Mouse (Mus musculus) cerebellum, adult 11 months (tissue): ENCODE data around the gene Mthfr.

ENCODE experiments used
- DNase-seq: peaks from one replicate; pipeline ENCODE4 v3.0.0; 2022

The Mthfr gene

DNA sequence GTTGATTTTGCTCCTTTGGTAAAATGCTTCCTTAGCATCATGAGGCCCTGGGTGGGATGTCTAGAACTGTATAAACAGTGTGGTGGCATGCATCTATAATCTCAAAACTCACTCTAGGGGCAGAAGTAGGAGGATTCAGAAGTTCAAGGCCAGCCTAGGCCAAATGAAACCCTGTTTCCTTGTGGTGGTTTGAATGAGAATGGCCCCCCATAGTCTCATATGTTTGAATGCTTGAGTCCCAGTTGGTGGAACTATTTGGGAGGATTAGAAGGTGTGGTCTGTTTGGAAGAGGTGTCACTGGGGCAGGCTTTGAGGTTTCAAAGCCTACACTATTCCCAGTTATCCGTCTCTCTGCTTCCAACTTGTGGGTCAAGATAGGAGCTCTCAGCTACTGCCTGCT is 52.3 kb downstream of the Mthfr start:
- no peak for DNase-seq

DNA sequence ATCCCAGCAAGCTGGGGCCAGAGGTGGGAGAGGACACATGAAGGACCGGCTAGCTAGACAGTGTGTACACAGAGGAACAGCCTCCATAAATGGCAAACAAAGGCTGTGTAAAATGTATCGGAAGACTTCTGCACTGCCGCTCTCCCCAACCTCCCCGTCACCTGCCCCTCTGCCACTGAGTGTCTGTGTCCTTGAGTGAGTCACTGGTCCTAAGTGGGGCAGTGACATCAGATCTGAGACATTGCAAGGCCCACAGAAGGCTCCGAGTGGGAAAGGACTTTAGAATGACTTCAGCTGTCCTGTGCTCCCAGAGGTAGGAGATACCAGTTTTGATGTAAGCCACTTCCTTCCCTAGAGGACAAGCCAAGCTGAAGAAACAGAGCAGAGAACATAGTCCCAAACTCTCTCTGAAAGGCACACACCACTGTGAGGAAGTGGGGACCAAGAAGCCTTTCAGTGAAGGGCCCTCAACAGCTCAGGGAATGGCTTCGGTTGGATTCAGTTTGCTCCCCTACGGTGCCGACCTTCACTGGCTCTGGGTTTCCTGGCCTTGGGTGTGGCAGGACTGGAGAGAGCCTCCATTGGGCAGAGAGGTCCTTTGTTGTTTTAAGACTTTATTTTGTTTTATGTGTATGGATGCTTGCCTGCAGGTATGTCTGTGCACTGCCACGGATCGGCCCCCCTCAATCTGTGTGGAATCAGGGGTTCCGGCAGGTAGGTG is 53.8 kb downstream of the Mthfr start:
- no peak for DNase-seq

DNA sequence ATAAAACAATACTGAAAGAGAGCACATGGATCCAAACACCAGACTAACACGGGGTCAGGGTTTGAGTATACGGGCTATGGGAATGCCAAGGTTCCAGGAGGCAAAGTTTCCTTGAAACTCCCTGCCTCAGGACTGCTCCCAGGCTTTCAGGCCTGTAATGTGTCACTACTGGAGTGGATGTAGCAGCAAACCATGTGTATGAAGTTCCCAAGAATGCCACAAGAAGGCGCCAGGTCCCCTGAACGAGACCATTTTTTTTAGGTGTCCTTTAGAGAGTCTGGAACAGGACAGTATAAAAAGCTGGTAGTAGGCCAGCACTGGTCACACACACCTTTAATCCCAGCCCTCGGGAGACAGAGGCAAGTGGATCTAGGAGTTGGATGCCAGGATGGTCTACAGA is 55.3 kb downstream of the Mthfr start:
- no peak for DNase-seq

DNA sequence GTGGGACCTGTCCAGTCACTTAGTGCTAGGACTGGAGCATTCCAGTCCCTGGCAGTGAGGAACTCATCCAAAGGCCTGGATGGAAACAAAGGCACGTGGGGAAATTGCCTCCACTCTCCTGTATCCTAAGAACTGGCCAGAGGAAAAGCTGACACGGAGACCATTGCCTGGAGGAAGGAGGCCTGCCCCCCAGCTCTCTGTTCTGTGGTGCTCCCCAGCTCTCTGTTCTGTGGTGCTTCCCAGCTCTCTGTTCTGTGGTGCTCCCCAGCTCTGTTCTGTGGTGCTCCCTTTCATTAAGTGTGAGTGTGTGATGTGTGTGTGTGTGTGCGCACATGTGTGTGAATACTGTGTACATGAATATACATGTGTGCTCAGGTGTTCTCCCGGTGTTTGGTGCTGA is 56.2 kb downstream of the Mthfr start:
- DNase-seq, result no peak

DNA sequence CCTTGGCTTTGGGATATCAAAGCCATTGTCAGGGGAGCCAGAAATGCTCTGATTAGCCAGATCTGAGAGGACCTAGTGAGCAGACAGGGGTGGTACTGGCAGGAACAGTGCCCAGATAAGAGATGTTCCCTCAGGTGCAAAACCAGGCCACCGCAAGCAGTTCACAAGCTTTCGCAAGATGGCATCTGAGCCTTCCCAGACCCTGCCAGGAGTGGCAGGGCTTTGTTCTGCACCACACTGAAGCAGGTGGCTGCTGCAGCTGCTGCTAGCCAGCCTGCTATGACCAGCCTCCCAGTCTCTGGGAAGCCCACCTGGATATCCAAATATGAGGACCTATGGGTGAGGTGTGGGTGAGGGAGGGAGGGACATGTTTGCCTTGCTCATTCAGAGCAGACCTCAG is 59.1 kb downstream of the Mthfr start:
- DNase-seq, result no peak

DNA sequence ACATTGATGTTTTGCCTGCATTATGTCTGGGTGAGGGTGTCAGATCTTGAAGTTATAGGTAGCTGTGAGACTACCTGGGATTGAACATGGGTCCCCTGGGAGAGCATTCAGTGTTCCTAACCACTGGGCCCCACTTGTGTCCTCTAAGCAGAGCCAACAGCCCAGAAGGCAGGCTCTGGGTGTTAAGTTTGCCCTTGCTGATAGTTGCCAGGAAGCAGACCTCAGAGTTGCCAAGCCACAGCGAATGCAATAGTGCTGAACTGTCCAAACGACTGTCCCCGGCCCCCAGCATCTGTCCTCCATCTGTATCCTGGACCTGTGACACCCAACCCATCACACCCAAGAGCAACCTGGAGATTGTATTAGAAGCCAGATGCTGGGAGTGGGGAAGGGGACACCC is 59.8 kb downstream of the Mthfr start:
- DNase-seq, result no peak

DNA sequence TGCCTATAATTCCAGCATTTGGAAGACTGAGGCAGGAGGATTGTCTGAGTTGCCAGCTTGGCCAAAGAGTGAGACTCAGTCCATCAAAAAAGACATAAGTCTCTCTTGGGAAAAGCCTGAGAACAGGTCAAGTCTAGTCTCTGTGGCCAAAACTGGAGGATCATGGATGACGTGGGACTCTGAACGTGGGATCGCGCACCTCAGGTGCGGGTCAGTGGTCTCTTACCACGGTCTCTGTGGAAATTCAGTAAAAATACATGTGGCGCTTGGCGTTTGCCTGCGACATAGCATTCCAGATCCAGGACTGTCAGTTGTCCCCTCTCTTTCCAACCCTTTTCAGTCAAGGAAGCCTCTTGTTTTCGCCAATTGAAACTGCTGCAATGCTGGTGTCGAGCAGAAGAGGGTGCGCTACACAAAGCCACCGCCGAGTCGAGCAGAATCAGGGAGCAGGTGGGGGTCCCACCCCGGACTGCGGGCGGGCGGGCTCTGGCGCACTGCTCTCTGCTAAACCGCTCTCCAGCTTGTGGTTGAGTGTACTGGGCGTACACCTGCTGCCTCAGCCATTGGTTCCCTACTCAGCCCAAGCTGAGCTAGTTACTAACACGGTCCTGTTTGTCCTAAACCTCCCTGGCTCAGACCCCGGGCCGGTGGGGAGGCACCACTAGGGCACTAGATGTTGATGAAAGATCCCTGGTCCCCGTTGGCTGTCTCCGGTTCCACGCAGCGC is 63.1 kb downstream of the Mthfr start:
- DNase-seq, result peak; percentile 58

DNA sequence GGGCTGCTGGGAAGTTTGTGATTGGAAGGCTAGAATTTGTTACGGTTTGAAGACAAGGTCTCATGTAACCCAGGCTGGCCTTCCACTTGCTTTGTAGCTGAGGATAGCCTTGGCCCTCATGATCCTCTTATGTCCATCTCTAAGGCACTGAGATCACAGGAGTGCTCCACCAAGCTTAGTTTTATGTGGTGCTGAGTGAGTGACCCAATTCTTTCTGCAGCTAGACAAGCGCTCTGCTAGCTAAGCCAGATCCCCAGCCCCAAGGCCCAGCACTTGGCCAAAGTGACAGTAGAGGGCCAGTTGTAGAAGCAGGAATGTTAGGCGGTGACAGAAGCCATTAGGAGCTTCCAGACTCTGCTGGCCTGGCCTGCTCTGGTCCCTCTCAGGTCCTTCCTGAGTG is 65.3 kb downstream of the Mthfr start:
- no peak for DNase-seq

DNA sequence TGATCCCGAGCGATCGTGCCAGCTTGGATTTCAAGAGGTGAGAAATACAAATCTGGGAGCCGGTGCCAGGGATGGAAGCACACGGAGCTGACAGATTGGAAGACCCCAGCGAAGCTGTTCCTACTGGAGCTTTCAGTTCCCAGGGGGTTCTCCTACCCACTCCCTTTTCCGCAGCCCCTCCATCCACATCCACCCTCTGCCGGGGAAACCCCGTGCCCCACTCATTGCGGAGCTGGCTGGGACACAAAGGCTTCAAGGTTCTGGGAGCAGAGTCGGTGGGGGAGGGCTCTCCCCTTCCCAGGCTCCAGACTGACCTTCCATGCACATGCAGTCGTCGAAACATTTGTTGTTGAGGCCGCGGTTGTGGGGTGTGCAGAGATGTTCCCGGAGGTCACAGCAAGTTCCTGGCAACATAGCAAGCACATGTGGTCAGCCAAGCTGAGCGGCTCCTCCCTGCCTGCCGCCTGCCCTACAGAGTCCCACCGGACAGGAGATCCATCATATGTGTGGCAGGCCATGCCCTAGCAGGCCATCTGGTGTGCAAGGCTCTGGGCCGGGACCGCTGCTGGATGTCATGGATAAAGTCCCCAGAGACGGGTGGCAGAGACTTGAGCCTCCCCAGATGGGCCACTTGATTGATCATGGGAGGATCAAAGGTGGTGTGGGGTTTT is 68.9 kb downstream of the Mthfr start:
- DNase-seq, result no peak

DNA sequence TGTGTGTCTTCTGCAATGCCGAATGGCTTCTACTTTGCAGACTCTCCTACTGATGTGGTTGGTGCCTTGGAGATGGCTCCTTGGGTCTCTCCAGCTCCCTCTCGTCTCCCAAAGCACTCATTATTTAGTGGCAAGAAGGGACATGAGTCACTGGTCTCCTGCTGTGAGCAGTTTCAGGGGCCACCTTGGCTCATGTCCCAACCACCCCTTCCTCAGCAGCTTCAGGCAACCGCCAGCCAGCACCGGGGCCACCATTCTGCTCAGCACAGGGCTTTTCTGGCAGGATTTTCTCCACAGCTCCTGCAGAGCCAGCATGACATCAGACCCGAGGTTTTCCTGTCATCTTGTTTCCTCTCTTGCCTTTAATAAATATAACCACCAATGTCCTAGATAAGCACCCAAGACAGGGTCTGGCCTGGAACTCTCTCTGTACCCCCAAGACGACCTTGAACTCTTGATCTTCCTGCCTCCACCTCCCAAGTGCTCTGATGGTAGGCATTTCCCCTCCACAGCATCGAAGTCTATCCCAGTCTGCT is 69.8 kb downstream of the Mthfr start:
- no peak for DNase-seq
